Mouse (Mus musculus): Measurements from ENCODE around the gene Cdc42ep2.
A peak's percentile ranks its signal among the peaks of the same experiment; 100 is the strongest.
"Not testable (repeated sequence)": the region's sequence is repeated elsewhere in the genome, so short reads cannot be mapped to it uniquely, and the experiment has no call there.

Gene Cdc42ep2

DNA sequence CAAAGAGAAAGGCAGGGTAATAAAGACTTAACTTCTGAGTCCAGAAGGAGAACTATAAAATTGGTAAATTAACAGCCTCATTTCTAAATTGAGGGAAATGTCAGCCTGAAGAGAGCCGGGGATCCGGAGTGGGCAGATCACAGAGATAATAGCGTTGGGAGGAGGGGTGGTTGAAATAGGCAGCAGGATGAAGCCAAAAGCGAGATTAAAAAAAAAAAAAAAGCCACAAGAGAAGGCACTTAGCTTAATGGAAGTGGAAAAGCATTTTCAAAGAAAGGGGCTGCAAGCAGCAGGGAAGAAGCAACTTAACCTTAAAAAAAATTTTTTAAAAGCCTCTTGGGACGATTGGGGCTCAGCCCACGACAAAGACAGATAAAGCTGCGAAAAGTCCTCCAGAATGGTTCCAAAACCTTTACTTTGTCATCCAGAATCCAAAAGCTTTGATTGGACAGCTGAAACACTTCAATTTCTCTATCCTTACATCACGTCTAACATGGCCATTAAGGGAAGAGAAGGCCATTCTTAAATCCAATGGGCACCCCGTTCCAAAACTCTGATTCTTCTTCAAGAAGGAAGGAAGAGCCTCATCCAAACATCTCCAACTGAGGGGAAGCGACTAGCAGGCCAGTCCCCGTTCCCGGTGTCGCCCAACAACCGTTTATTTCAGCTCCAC is 13.1 kb downstream of the Cdc42ep2 start:
- DNase-seq, result no peak

DNA sequence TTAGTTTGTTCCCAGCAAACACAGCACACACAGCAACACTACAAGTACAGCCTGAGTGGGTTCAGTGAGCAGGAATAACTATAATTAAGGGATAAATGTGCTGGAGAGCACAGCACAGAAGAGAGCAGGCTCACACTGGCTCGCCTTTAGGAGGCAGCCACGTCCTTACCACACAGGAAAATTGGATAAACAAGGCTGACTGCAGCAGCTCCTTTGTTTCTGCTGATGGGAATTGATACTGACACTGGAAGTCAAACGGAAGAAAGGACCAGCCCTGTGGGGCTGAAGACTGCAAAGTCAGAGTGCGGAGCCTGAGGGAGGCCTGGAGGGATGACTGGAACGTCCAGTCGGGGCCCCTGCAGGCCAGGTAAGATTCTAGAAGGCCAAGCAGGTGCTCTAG is 14.4 kb downstream of the Cdc42ep2 start:
- no peak for DNase-seq

DNA sequence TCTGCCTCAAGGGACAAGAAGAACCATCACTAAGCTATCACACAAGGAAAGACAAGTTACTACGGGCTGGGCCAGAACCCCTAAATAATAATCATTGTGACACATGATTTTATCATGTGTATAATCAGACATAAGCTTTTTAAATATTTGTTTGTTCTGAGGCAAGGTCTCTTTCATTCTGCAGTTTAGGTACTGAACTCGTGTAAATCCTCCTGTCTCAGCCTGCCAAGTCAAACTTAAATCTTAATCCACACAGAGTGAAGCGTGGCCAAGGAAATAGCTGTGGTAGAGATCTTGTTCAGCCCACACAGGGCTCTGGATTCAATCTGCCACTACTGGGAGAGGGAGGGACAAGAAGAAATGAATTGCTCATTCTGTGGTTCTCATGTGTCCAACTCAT is 17.3 kb downstream of the Cdc42ep2 start:
- DNase-seq, result no peak

DNA sequence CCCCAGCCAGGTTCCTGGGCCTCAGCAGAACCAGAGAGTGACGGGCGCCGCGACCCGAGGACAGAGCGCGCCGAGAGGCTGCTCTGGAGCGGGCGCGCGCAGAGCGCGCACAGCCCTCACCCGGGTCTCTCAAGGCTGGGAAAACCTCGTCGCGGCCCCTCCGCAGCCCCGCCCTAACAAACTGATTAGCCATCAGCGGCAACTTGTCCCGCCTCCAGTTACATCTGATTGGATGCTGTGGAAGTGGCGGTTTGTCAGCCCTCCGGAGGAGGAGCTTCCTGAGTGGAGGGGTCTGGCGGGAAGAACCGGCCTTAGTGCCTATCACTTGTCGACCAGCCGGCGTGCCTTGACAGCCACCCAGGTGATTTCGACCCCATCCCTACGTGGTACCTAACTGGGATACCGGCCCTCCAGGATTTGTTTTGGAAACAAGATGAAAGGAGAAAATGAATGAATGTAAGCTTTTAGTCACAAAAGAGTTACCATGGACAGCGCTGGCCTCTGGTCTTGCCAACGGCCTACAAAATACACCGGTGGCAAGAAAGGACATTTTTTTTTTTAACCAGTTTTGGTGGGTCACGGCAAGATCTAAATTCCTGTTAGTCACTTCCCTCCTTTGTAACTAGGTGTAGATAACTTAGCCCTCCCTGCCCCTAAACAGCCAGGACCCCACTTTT is 30.5 kb downstream of the Cdc42ep2 start, which contains the start of gene Tigd3:
Gene Tigd3, minus strand, starts transcription at position 148 of the 677 bp plus-strand sequence.
- peak; percentile 97 for DNase-seq

DNA sequence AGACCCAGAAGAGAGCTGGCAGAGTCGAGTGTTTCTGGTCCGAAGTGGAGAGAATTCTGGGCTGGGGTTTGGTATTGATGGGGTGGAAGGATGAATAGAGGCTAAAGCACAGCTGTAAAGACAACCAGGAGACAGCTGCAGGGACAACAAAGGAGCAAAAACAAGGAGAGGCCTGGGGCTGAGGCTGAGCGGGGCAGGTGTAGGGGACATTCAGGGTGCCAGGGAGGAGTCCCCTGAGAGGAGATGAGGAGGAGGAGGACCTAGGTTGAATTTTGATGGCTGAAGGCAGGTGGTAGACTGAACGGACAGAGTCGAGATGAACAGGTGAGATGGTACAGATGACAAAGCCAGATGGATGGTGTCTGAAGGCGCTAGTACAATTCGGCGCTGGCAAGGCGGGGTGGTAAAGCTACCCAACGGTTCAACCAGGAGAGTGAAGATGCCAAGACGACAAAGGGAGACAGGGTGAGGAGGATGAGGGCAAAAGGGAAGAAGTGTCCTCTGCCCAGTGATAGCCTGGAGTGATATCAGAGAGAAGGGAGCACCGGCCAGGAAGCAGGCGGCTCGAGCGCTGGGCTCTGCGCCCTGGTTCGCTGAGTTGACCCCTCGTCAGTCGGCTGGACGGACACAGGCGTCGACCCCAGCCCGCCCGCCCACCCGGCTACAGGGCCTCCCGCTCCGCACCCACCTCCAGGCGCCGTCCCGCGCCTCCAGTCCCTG is 31.2 kb downstream of the Cdc42ep2 start:
- DNase-seq, result no peak

DNA sequence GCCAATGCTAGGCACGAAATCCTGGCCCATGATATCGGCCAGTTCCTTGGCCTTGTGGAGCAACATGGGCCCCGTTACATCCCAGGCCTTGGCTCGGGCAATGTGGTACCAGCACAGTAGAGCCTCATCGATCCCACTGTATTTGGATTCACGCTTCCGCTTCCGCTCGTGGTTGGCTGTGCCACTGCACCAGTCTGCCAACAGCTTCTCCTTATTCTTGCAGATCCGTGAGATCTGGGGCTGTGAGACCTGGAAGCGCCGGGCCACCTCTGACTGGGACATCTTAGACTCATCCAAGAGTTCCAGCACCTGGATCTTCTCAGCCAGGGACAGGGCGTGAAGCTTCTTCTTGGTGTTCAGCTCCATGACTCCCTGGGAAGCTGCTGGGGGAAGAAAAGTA is 31.9 kb downstream of the Cdc42ep2 start:
- no peak for DNase-seq

DNA sequence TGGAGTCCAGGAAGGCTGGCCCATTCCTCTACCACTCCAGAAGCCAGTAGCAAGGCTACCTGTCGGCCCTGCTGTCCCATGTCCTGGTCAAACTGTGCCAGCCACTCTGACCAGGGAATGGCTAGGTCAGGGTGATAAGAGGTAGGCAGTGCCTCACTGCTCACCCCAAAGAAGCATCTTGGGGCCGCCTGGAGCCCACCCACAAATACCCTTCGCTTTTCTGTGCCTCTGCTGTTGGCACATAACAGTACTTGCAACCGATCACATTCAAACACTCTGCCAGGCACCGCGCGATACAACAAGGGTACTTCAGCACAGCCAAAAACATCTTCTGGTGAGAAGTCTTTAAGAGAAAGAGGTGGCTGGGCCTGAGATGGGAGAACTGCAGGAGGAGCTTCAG is 32.4 kb downstream of the Cdc42ep2 start:
- no peak for DNase-seq

DNA sequence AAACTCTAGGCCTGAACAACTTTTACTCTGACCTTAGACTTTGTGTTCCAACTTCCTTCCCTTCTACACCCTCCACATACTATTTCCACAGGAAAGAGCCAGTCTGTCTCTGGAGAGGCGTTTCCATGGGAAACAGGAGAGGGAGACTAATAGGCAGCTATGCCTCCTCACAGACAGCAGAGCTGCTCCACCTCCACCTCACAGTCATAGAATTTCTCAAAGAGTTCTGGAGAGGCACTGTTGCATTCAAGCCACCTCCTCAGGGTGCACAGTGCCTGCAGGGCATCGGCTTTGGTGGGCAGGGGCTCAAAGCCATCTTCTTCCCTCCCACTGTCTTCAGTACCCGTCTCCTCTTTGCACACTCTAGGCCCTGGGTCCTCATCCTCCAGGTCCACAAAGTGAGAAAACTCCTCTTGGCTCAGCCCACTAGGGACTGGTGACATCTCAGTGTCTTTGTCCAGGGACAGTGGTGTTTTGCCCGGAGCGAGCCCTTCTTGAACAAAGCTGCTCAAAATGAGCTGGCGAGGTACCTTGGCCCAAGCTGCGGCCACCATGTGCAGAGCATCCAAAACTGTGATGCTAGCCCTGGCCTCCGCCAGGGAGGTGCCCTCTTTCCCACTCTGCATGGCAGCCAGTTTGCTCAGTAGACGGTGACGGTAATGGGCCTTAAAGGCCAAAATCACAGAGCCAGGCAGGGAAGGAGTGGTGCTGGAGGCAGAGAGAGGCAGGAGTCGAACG is 32.9 kb downstream of the Cdc42ep2 start:
- DNase-seq, result no peak

- DNase-seq, result no peak
These were observed 35.4 kb downstream of the Cdc42ep2 start for GRCm38 (mm10) chr19:5889211-5889610.

DNA sequence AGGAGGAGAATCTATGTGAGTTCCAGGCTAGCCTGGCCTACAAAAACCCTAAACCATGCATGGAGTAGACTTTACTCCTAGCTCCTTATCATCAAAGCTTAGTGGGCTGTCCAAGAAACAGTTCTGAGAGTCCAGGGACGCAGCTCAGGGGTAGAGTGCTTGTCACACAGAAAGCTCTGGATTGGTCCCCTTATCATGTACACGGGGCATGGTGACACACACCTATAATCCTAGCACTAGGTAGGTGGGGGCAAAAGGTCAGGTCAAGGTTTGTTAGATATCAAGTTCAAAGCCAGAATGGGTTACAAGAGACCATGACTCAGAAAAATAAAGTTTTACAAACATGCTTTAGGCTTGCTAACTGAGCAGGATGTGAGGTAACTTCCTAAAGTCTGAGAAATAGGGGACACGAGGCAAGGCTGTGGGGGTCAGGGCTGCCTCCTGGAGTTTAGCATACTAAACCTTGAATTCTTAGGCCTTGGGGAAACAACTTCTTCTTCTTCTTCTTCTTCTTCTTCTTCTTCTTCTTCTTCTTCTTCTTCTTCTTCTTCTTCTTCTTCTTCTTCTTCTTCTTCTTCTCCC is 37.3 kb downstream of the Cdc42ep2 start:
- DNase-seq, result no peak

DNA sequence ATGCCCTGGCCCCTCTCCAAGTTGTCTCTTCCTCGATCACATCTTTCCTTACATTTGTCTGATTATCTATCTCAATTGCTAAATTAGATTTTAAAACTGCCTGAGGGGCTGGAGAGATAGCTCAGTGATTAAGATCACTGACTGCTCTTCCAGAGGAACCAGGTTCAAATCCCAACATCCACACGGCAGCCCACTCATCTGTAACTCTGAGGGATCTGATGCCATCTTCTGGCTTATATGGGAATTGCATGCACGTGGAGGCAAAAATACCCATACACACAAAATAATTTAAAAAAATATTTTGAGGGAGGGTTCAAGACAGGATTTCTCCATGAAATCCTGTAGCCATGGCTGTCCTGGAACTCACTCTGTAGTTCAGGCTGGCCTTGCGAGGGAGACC is 38.8 kb downstream of the Cdc42ep2 start:
- DNase-seq, result no peak

DNA sequence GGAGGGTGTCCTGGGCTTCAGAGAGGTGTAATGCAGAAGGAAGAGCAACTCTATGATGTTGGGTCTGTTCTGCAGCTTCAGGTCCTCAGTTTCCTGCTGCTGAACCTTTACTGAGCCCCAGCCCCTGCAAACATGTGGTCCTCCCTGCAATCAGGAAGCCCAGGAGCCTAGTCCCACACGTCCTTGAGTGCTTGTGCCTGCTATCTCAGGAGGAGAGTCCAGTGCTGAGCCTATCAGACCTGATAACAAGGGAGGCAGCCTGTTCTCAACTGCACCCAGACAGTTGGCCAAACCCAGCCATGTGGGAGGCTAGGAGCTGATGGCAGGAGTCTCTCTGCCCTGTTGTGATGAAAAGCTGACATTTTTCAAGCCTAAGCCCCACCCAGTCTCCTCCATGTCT is 40.7 kb downstream of the Cdc42ep2 start:
- DNase-seq, result no peak

GRCm38 (mm10) chr19:5882079-5882478 is 42.5 kb downstream of the Cdc42ep2 start:
- DNase-seq, result not testable (repeated sequence)

DNA sequence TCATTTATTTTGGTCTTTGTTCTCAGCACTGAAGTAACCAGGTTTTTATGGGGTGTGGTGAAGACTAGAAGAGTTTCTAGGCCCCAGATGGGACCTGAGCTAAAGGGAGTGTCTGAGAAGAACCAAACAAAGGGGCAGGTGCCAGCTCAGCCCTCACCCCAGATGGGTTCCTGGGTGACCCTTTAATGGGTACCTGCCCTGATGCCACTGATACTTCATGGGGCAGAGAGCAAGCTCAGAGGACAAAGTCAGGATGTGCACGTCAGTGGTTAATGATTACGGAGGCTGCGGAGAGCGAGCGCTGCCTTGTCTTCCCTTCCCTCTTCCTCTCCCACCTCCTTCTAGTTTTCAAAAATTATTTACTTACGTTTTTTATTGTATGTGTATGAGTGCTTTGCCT is 43.5 kb downstream of the Cdc42ep2 start:
- no peak for DNase-seq

- no peak for DNase-seq
These were observed 44.9 kb downstream of the Cdc42ep2 start for GRCm38 (mm10) chr19:5879735-5880134.

DNA sequence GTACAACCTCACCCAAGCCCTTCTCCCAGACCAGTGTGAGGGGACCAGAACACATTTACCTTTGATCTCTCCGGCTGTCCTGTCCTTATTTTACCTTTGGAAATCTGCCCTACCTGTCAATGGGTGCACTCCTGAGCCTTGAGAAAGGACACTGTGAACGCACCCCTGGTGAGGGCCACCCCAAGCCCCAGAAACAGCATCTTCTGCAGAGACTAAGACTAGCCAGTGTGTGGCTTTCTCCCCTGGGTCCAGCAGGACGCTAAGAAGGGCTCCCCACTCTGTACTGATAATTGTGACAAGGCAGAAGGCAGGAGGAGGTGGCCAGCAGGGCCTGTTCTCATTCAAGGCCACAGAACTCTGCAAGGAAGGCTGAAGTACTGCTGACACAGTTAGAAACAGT is 45.7 kb downstream of the Cdc42ep2 start:
- DNase-seq, result no peak

- DNase-seq, result no peak
These were observed 46.3 kb downstream of the Cdc42ep2 start for GRCm38 (mm10) chr19:5878362-5878722.

DNA sequence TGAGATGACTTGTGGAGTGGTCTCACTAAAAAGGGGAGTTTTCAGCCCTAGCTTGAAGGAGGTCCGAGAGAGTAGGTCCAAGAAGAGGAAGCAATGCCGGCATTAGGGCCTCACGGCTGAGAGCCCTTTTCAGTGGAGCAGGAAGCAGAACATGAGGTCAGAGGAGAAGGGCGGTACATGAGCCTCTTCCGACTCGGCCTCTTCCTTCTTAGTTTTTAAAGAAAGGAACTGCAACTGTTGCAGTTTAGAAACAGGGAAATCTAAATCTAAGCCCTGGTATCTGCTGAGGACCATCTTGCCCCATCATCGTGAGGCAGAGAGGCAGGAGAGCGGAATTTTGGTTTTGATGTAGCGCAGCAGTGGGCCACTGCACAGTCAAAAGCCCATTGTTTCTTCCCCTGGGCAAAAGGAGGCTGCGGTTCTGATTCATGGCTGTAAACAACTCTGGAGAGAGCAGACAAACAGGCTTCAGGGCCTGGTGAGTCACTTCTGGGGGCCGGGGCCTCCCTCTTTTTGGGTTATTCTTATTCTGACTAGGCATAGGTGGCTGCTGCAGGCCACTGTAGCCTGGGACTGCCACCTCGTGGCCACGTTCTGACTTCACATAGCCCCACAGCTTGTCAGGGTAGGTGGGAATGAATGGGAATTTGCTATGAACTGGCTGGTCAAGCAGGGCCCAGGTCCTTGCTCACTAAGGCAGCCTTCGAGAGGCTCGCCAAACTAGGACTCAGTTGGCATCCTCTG is 46.8 kb downstream of the Cdc42ep2 start, which contains the start of gene Slc25a45:
Gene Slc25a45, plus strand, starts transcription at position 191 of the 744 bp plus-strand sequence.
- DNase-seq, result peak; percentile 83

DNA sequence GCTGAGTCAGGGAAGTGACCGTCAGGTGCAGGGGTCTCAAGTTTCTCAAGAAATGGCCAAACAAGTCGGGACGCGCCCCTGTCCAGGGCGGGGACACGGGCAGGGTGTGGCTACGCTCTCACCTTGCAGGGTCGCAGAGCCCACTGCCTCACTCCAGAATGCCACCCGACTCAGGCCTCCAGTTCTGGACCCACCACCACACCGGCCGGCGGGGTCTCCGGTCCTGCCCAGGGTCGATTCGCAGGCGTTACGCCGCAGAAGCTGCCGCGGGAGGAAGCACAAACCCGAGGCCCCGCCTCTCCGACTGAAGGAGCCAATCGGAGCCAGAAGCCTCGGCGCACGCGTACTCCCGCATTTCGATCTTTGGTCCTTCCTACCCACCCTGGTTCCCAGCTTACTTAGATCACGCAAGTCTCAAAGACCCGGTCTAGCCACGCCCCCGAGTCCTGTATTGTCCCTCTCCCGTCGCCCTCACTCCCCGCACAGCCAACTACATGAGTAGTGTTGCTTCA is 49.6 kb downstream of the Cdc42ep2 start, which contains the start of gene Frmd8:
Gene Frmd8, minus strand, starts transcription at position 306 of the 512 bp plus-strand sequence.
- peak; percentile 95 for DNase-seq

- no peak for DNase-seq
These were observed 50.1 kb downstream of the Cdc42ep2 start for GRCm38 (mm10) chr19:5874391-5874968.

- peak; percentile 46 for DNase-seq
These were observed 51.6 kb downstream of the Cdc42ep2 start for GRCm38 (mm10) chr19:5872931-5873556.
